Mouse (Mus musculus) spleen, postnatal 4 days (tissue): Measurements from ENCODE around the gene Lrrc46.

ENCODE experiments used
- DNase-seq, 2 experiments: peaks; one replicate each; pipeline ENCODE4 v3.0.0; 2022; ENCODE audit warnings: low spot score in 2 of 2

Gene Lrrc46

GRCm38 (mm10) chr11:97013121-97013670, 28.0 kb downstream of the Lrrc46 start, which contains the start of gene Sp6:
Gene Sp6 (plus strand): TSS chr11:97013394.
- DNase-seq = no peak

GRCm38 (mm10) chr11:97009198-97009790, 31.9 kb downstream of the Lrrc46 start:
- no peak for DNase-seq

- no peak for DNase-seq
These were observed 34.0 kb downstream of the Lrrc46 start for GRCm38 (mm10) chr11:97007093-97007794.

- no peak for DNase-seq
These were observed 38.0 kb downstream of the Lrrc46 start for GRCm38 (mm10) chr11:97003170-97003569.

GRCm38 (mm10) chr11:96997380-96997956, 43.7 kb downstream of the Lrrc46 start:
- DNase-seq = peak in 1 of 2 experiments; percentile 71

- no peak for DNase-seq
These were observed 44.3 kb downstream of the Lrrc46 start for GRCm38 (mm10) chr11:96996773-96997379.

- no peak for DNase-seq
These were observed 45.1 kb downstream of the Lrrc46 start for GRCm38 (mm10) chr11:96995836-96996772.

- no peak for DNase-seq
These were observed 46.2 kb downstream of the Lrrc46 start for GRCm38 (mm10) chr11:96995031-96995430.

GRCm38 (mm10) chr11:96992722-96993311, 48.4 kb downstream of the Lrrc46 start:
- no peak for DNase-seq

- DNase-seq = no peak
These were observed 49.7 kb downstream of the Lrrc46 start for GRCm38 (mm10) chr11:96991501-96991900.

GRCm38 (mm10) chr11:96987873-96988655, 53.1 kb downstream of the Lrrc46 start:
- no peak for DNase-seq

- no peak for DNase-seq
These were observed 54.7 kb downstream of the Lrrc46 start for GRCm38 (mm10) chr11:96986463-96986862.

- no peak for DNase-seq
These were observed 56.3 kb downstream of the Lrrc46 start for GRCm38 (mm10) chr11:96984903-96985302.
